Mouse (Mus musculus) ES-Bruce4 (cell line): ENCODE results near the gene P2ry14. TPM values are rescaled to one million over a fixed set of nuclear protein-coding genes. Genes with fewer than 3 reads are reported as not detected.
"Not testable (repeated sequence)": the region's sequence is repeated elsewhere in the genome, so short reads cannot be mapped to it uniquely, and the experiment has no call there.

Experiments used
- H3K27ac ChIP-seq: 2 replicates; pipeline ENCODE4 v1.5.1; 2012; ENCODE audit warnings: low read length, inconsistent platforms; ENCODE audit not compliant: insufficient read depth
- H3K27me3 ChIP-seq: 2 replicates; pipeline ENCODE4 v1.6.1; 2012; ENCODE audit warnings: mild to moderate bottlenecking, low read length, inconsistent platforms; ENCODE audit not compliant: control insufficient read depth, poor library complexity, insufficient read depth, severe bottlenecking
- H3K36me3 ChIP-seq: 2 replicates; pipeline ENCODE4 v1.6.1; 2012; ENCODE audit warnings: inconsistent platforms, mild to moderate bottlenecking, low read length, moderate library complexity; ENCODE audit not compliant: control insufficient read depth, poor library complexity, insufficient read depth, severe bottlenecking
- H3K4me1 ChIP-seq: one replicate; pipeline ENCODE4 v1.8.1; 2011; ENCODE audit warnings: low read length; ENCODE audit not compliant: control insufficient read depth, insufficient read depth
- H3K4me3 ChIP-seq: 2 replicates; pipeline ENCODE4 v1.5.1; 2011; ENCODE audit warnings: low read depth, mild to moderate bottlenecking, low read length
- H3K9ac ChIP-seq: 2 replicates; pipeline ENCODE4 v1.6.1; 2012; ENCODE audit warnings: low read depth, mild to moderate bottlenecking, inconsistent platforms; ENCODE audit not compliant: poor library complexity, severe bottlenecking
- H3K9me3 ChIP-seq: replicated peaks from 2 replicates; pipeline ENCODE4 v1.6.1; 2012; ENCODE audit warnings: mild to moderate bottlenecking, low read length, inconsistent platforms; ENCODE audit not compliant: control insufficient read depth, poor library complexity, insufficient read depth, severe bottlenecking
- CTCF ChIP-seq: IDR thresholded peaks from one replicate; pipeline ENCODE4 v1.8.1; 2011; ENCODE audit warnings: low read depth, low read length
- EP300 ChIP-seq: IDR thresholded peaks from 2 replicates; pipeline ENCODE4 v1.6.1; 2011; ENCODE audit warnings: low read depth, low read length; ENCODE audit not compliant: insufficient read depth
- POLR2A ChIP-seq: IDR thresholded peaks from one replicate; pipeline ENCODE4 v1.8.1; 2011; ENCODE audit warnings: low read length; ENCODE audit not compliant: insufficient read depth
- polyA plus RNA-seq: library from polyadenylated mRNA; stranded (reverse); fragments of >200 nt; gene quantifications from 2 replicates; pipeline ENCODE4 v1.2.4, GENCODE M21; 2011; ENCODE audit warnings: low read depth; ENCODE audit not compliant: missing spikeins, insufficient read depth, insufficient read length

P2ry14 gene
- polyA plus RNA-seq, 1 experiment: 0.70 TPM

GRCm38 (mm10) chr3:59155404-59155803 lies 2.0 kb upstream of the P2ry14 start:
- H3K36me3 ChIP-seq: no peaks in the 10 kb centered on the region
- TF ChIP-seq CTCF (no peak), EP300 (no peak), POLR2A (no peak)
- H3K27ac ChIP-seq: no peak overlapping the region

GRCm38 (mm10) chr3:59154888-59155287 lies 1.5 kb upstream of the P2ry14 start:
- no peaks in the 10 kb centered on the region for H3K36me3 ChIP-seq
- TF ChIP-seq CTCF (no peak), POLR2A (no peak), EP300 (no peak)
- no peak overlapping the region for H3K4me3 ChIP-seq
- H3K9me3 ChIP-seq: no peaks in the 10 kb centered on the region
- no peaks in the 10 kb centered on the region for H3K4me1 ChIP-seq
- H3K27ac ChIP-seq: no peak overlapping the region
- no peak overlapping the region for H3K9ac ChIP-seq
- no peaks in the 10 kb centered on the region for H3K27me3 ChIP-seq

More at GRCm38 (mm10) chr3:59155404-59155803, 2.0 kb upstream of the P2ry14 start:
- Histone ChIP-seq H3K9ac (no peak overlapping the region), H3K4me1 (no peaks in the 10 kb centered on the region), H3K27me3 (no peaks in the 10 kb centered on the region), H3K4me3 (no peak overlapping the region), H3K9me3 (no peaks in the 10 kb centered on the region)

GRCm38 (mm10) chr3:59150624-59151023 lies 2.8 kb downstream of the P2ry14 start:
- TF ChIP-seq CTCF (no peak), EP300 (no peak), POLR2A (no peak)

GRCm38 (mm10) chr3:59149646-59150045 lies 3.8 kb downstream of the P2ry14 start:
- TF ChIP-seq CTCF (no peak), POLR2A (no peak), EP300 (no peak)
- no peaks in the 10 kb centered on the region for H3K9me3 ChIP-seq
- no peak overlapping the region for H3K4me3 ChIP-seq
- H3K9ac ChIP-seq: no peak overlapping the region
- H3K4me1 ChIP-seq: no peaks in the 10 kb centered on the region
- H3K27me3 ChIP-seq: no peaks in the 10 kb centered on the region
- no peaks in the 10 kb centered on the region for H3K36me3 ChIP-seq
- H3K27ac ChIP-seq: no peak overlapping the region

More at GRCm38 (mm10) chr3:59150624-59151023, 2.8 kb downstream of the P2ry14 start:
- Histone ChIP-seq H3K27ac (no peak overlapping the region), H3K4me1 (no peaks in the 10 kb centered on the region), H3K9me3 (no peaks in the 10 kb centered on the region), H3K36me3 (no peaks in the 10 kb centered on the region), H3K27me3 (no peaks in the 10 kb centered on the region), H3K9ac (no peak overlapping the region), H3K4me3 (no peak overlapping the region)

GRCm38 (mm10) chr3:59145194-59145593 lies 8.2 kb downstream of the P2ry14 start:
- H3K9me3 ChIP-seq: no peaks in the 10 kb centered on the region
- no peak overlapping the region for H3K4me3 ChIP-seq
- no peaks in the 10 kb centered on the region for H3K27me3 ChIP-seq
- H3K27ac ChIP-seq: no peak overlapping the region
- H3K9ac ChIP-seq: no peak overlapping the region
- H3K4me1 ChIP-seq: no peaks in the 10 kb centered on the region
- TF ChIP-seq CTCF: no peak
- TF ChIP-seq POLR2A: no peak
- no peak for TF ChIP-seq EP300
- H3K36me3 ChIP-seq: no peaks in the 10 kb centered on the region

- Histone ChIP-seq H3K27ac (no peak overlapping the region), H3K36me3 (no peaks in the 10 kb centered on the region), H3K4me1 (no peaks in the 10 kb centered on the region), H3K9ac (no peak overlapping the region), H3K27me3 (no peaks in the 10 kb centered on the region), H3K9me3 (no peaks in the 10 kb centered on the region), H3K4me3 (no peak overlapping the region)
- TF ChIP-seq CTCF (no peak), EP300 (no peak), POLR2A (no peak)
These were observed 11.7 kb downstream of the P2ry14 start for GRCm38 (mm10) chr3:59141507-59142305.

- not testable (repeated sequence) for H3K9me3 ChIP-seq, H3K4me1 ChIP-seq, H3K36me3 ChIP-seq, H3K4me3 ChIP-seq, H3K27me3 ChIP-seq, H3K9ac ChIP-seq, H3K27ac ChIP-seq
These were observed 12.5 kb downstream of the P2ry14 start for GRCm38 (mm10) chr3:59140941-59141340.
